Mouse (Mus musculus): ENCODE measurements at regions not wholly inside any gene's neighbourhood (a gene's known extent, or its start where the extent isn't known, plus 50 kb on each side); places are given as distances from the start of the nearest gene placed in this dataset.

DNA sequence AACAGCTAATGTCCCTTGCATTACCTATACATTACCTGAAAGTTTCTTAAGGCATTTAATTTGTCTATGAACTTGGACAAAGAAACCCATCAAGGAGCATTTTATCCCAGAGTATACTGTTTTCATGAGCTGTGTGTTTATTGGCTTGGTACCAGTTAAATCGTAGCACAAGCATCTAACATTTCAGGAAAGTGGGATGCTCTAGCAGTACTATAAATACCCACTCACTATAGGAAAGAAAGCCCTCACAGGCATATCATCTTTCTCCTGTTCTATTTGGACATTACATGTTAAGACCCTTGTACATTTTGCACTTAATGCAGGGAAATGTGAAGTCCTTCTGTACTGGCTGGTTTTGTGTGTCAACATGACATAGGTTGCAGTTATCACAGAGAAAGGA, 163.9 kb downstream of the Ptprc start:
- no peak for DNase-seq (ENCODE audit: low read depth, low spot score)

DNA sequence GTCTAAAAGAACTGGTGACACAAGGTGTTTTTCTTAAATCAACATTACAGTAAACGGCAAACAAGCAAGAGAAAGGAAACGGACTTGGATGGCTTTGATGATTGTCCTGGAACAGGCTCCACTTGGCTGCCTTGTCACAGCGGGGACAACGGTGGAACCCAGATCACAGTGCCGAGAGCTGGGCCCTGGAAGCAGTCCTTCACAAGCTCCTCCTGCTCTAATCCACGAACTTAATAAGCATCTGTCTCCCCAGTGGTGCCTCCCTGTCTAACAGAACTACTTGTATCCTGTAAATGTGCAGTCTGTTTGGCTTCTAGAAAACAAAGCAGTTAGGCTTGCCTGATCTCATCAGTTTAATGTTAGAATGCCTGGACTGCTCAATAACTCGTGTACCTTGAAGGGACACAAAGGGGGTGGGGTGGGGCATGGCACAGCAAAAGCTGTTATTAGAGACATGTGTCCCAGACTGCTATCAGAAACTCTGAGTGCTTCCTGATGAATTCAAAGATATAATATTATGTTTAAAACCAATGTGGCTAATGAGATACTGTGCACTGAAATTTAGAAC, 164.5 kb downstream of the Ptprc start:
- peak; percentile 5 for DNase-seq (ENCODE audit: low read depth, low spot score)

GRCm38 (mm10) chr1:138006811-138007210, 168.7 kb downstream of the Ptprc start:
- no peak for DNase-seq (ENCODE audit: low read depth, low spot score)

- no peak for DNase-seq (ENCODE audit: low read depth, low spot score)
These were observed 171.2 kb downstream of the Ptprc start for GRCm38 (mm10) chr1:138004319-138004718.

DNA sequence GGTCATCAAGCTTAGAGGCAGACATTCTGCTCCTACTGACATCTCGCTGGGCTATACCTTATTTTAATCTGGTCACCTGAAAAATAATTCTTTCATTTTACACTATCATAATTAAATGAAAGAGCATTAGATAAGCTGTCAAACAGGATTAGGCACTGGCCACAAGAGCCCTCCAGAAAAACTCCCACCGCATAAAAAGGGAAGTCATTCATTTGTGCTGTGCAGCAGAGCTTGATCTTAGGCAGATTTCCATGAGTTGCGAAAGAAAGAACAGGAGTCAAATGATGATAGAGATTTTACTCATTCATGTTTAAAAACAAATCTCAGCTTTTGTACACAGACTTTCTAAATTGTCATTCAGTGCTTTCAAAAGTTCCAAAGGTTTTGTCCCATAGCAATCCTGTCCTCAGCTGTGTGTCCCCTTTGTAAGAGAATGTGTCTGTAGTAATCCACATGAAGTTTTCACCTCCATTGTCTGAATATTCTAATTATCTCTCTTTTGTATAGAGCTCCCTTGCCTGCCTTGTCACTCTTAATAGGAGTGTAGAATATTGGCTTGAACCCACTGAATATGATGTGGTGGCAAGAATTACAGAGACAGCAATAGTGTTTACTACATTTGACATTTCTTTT, 176.1 kb downstream of the Ptprc start:
- DNase-seq (ENCODE audit: low read depth, low spot score), result no peak

DNA sequence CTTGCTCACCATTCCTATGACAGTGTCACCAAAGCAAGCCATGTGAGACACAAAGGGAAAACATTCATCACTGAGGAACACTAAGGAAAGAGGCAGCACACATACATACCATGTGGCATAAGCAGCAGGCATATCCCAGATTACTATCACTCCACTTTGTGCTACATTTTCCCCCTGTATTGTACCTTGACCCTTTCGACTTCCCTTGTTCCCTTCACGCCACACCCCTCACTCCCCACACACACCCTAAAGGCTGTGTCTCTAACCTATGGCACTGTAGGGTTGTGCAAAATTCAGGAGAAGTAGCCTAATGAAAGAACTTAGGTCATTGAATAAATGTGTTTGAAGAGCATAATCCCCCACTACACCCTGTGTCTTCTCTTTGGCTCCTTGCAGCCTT, 179.5 kb downstream of the Ptprc start:
- no peak for DNase-seq (ENCODE audit: low read depth, low spot score)

GRCm38 (mm10) chr1:137991936-137992335, 183.6 kb downstream of the Ptprc start:
- no peak for DNase-seq (ENCODE audit: low read depth, low spot score)

DNA sequence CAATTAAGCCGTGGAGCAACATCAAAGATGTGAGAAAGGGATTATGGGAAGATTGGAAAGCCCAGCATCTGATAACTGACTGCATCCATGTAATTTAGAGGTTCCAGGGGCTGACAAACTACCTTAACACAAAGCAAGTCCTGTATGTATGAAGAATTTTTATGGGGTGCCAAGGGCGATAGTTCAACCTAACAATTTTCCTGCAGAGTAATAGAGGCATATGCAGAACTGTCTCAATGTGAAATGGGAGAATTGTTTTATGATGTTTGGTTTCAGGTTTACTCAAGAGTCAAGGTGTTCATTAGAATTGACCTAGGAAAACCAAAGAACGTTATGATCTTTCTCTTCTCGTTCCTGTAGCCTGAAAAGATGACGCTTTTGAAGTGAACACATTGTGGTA, 184.1 kb downstream of the Ptprc start:
- no peak for DNase-seq (ENCODE audit: low read depth, low spot score)

GRCm38 (mm10) chr1:137973406-137973805, 202.1 kb downstream of the Ptprc start:
- DNase-seq (ENCODE audit: low read depth, low spot score), result peak; percentile 2

GRCm38 (mm10) chr1:137972620-137973350, 202.7 kb downstream of the Ptprc start:
- no peak for DNase-seq (ENCODE audit: low read depth, low spot score)

GRCm38 (mm10) chr1:137966151-137966836, 209.2 kb downstream of the Ptprc start:
- no peak for DNase-seq (ENCODE audit: low read depth, low spot score)

- DNase-seq (ENCODE audit: low read depth, low spot score), result no peak
These were observed 211.9 kb downstream of the Ptprc start for GRCm38 (mm10) chr1:137963656-137964055.

- no peak for DNase-seq (ENCODE audit: low read depth, low spot score)
These were observed 217.5 kb downstream of the Ptprc start for GRCm38 (mm10) chr1:137958040-137958439.

GRCm38 (mm10) chr1:137955993-137956392, 219.5 kb downstream of the Ptprc start:
- no peak for DNase-seq (ENCODE audit: low read depth, low spot score)

DNA sequence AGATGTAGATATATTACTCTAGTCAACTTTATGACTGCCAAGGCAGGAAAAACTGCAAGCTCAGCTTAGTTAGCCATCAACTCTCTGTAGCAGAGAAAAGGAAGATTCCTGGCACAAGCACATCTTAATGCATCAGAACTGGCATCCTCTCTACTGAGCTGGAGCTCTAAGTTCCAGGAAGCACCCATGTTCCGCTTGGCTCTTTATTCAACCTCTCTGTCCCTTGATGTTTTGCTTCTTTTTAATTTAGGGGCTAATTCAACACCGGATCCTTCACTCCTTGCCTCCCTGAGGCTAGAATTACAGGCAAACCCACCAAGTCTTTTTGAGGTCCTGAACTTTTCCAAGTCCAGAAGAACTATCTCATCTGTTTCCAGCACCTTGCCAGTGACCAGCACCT, 220.4 kb downstream of the Ptprc start:
- no peak for DNase-seq (ENCODE audit: low read depth, low spot score)

- DNase-seq (ENCODE audit: low read depth, low spot score), result no peak
These were observed 222.1 kb downstream of the Ptprc start for GRCm38 (mm10) chr1:137953369-137953768.

DNA sequence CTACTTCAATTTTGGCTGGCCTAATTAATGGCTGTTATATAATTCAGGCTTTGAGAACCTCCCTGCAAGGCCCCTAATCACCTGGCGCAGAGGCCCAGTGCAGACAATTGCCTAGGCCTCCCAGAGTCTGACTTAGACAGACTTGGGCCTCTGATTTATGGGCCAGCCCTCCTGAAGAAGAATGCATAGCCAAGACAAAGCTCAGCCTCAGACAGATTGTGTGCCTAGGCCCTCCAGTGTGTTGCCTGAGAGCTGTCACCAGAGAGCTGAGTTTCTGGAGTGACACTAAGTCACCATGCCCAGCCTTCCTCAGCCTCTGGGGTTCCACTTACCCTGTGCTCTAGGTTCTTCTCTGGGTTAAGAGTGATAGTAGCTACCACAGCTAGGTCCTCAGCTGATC, 222.7 kb downstream of the Ptprc start:
- no peak for DNase-seq (ENCODE audit: low read depth, low spot score)

GRCm38 (mm10) chr1:137947900-137948299, 227.6 kb downstream of the Ptprc start:
- no peak for DNase-seq (ENCODE audit: low read depth, low spot score)

- DNase-seq (ENCODE audit: low read depth, low spot score), result no peak
These were observed 233.6 kb downstream of the Ptprc start for GRCm38 (mm10) chr1:137941776-137942522.

DNA sequence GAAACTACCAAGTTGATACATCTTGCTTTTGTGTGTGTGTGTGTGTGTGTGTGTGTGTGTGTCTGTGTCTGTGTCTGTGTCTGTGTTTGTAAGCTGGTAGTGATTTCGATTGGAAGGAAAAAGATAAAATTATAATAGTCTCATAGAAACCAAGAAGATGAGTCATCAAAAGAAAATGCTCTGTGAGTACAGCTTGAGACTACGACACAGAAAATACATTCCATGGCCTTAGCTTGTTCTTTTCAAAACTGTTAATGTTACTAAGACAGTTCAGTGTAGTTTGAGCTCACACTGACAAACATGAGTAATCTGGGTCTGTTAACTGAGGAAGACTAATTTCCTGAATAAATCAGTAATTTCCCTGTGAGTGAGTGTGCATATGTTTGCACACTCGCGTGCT, 239.8 kb downstream of the Ptprc start:
- DNase-seq (ENCODE audit: low read depth, low spot score), result no peak

DNA sequence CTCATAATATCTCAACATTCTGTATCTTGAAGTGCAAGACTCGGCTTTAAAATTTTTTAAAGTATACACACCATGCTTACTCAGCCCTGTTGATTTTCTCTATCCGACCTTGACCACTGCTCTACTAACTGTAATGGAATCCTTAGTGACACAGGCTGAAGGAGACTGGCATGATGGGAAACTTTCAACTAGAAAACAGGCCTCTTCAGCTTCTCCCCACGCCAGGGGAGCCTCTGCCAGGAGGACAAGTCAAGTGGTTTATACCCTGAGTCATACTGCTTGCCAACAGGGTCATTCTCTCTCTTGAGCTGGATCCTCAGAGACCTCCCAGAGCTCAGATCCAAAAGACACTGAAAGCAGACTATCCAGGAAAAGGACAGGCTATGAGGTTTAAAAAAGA, 245.7 kb downstream of the Ptprc start:
- no peak for DNase-seq (ENCODE audit: low read depth, low spot score)

GRCm38 (mm10) chr1:137928522-137928921, 247.0 kb downstream of the Ptprc start:
- peak; percentile 26 for DNase-seq (ENCODE audit: low read depth, low spot score)
